Mouse (Mus musculus) ES-E14 (cell line): Measurements from ENCODE around the gene Srbd1.

Experiments
- CHD2 ChIP-seq: IDR thresholded peaks from 2 replicates; pipeline ENCODE4 v1.6.1; 2014; ENCODE audit warnings: mild to moderate bottlenecking, low read depth, low read length, inconsistent platforms
- HCFC1 ChIP-seq: IDR thresholded peaks from 2 replicates; pipeline ENCODE4 v1.6.1; 2012; ENCODE audit warnings: low read length, inconsistent platforms, borderline replicate concordance; ENCODE audit not compliant: insufficient read depth
- MAFK ChIP-seq: IDR thresholded peaks from 2 replicates; pipeline ENCODE4 v1.6.1; 2014; ENCODE audit warnings: mild to moderate bottlenecking, low read depth, low read length, inconsistent platforms; ENCODE audit not compliant: insufficient read depth
- ZC3H11A ChIP-seq: IDR thresholded peaks from 2 replicates; pipeline ENCODE4 v1.6.1; 2012; ENCODE audit warnings: low read depth, mild to moderate bottlenecking, inconsistent platforms, low read length, borderline replicate concordance
- ZNF384 ChIP-seq: IDR thresholded peaks from 2 replicates; pipeline ENCODE4 v1.6.1; 2012; ENCODE audit warnings: low read depth, low read length, inconsistent platforms

DNA sequence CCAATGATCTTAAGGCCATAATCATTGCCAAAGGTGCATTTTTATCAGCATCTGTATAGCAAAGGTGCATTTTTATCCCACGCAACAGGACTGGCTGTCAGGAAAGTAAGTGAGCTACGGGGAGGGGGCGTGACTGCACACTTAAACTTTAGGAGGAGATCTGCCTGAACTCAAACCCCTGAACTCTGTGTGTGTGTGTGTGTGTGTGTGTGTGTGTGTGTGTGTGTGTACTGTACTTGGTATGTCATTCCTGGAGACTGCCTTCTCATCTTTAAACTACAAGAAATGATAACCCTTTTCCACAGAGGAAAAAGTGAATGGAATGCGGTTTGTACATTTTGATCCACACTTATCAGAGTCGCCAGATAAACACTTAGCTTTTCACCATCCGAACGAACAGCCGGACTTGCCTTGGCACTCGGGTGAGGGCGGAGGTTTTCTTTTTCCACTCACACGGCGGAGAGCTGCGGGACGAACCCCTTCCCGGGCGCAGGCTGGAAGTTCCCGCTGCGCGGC lies 21.1 kb upstream of the Srbd1 start:
- TF ChIP-seq ZC3H11A (no peak), ZNF384 (no peak), MAFK (no peak), CHD2 (no peak), HCFC1 (no peak)
